Mouse (Mus musculus) CH12.LX (cell line): ENCODE measurements at regions not wholly inside any gene's neighbourhood (a gene's known extent, or its start where the extent isn't known, plus 50 kb on each side); places are given as distances from the start of the nearest gene placed in this dataset.
A peak's percentile ranks its signal among the peaks of the same experiment; 100 is the strongest.

ENCODE experiments used
- DNase-seq: peaks from one replicate; pipeline ENCODE4 v3.0.0-alpha.2; 2013; ENCODE audit errors: extremely low read depth
- H3K27ac ChIP-seq: 2 replicates; pipeline ENCODE4 v1.5.1; 2012; ENCODE audit warnings: low read depth, mild to moderate bottlenecking, control low read depth, moderate library complexity; ENCODE audit not compliant: insufficient read depth
- H3K27me3 ChIP-seq: replicated peaks from 2 replicates; pipeline ENCODE3; 2012; ENCODE audit warnings: inconsistent platforms
- H3K36me3 ChIP-seq, 2 experiments: replicated peaks in 1 of 2; 2 replicates each; pipeline versions ENCODE3 to v1.6.1; 2012; ENCODE audit warnings: inconsistent platforms in 1 of 2, low read length in 1 of 2, mild to moderate bottlenecking in 1 of 2, mixed read lengths in 1 of 2, moderate library complexity in 1 of 2; ENCODE audit not compliant: control insufficient read depth in 1 of 2, insufficient read depth in 1 of 2
- H3K4me1 ChIP-seq, 2 experiments: 2 replicates each; pipeline ENCODE4 v1.6.1; 2012; ENCODE audit warnings: inconsistent platforms in 1 of 2, moderate library complexity in 1 of 2; ENCODE audit not compliant: insufficient read depth in 2 of 2, control insufficient read depth in 1 of 2
- H3K4me2 ChIP-seq: 2 replicates; pipeline ENCODE4 v1.6.1; 2012; ENCODE audit warnings: low read depth, mild to moderate bottlenecking, control low read depth; ENCODE audit not compliant: poor library complexity, insufficient read depth, severe bottlenecking
- H3K4me3 ChIP-seq, 3 experiments: fragments of 150-350 bp in 1 of 3; sonication (generic) in 1 of 3; replicated peaks in 1 of 3; 2 replicates each; pipeline versions ENCODE3 to v1.5.1; 2011 to 2012; ENCODE audit warnings: low read depth in 2 of 3, low read length in 2 of 3, mild to moderate bottlenecking in 2 of 3, moderate library complexity in 2 of 3, control low read depth in 1 of 3, improper control_type of control experiment in 1 of 3, inconsistent platforms in 1 of 3, mixed read lengths in 1 of 3; ENCODE audit not compliant: poor library complexity in 1 of 3
- H3K79me2 ChIP-seq: replicated peaks from 2 replicates; pipeline ENCODE4 v1.6.1; 2012; ENCODE audit warnings: mild to moderate bottlenecking, moderate library complexity; ENCODE audit not compliant: control insufficient read depth, poor library complexity, insufficient read depth, severe bottlenecking; ENCODE audit errors: extremely low read depth
- H3K9ac ChIP-seq: 2 replicates; pipeline ENCODE4 v1.6.1; 2012; ENCODE audit warnings: low read depth, mild to moderate bottlenecking, control low read depth, moderate library complexity; ENCODE audit not compliant: insufficient read depth
- H3K9me3 ChIP-seq: replicated peaks from 2 replicates; pipeline ENCODE3; 2012; ENCODE audit warnings: low read length, inconsistent platforms, mixed read lengths
- BHLHE40 ChIP-seq: IDR thresholded peaks from 2 replicates; pipeline ENCODE4 v1.6.1; 2011; ENCODE audit warnings: mild to moderate bottlenecking, low read depth, low read length, improper control_type of control experiment
- CHD1 ChIP-seq: IDR thresholded peaks from 2 replicates; pipeline ENCODE4 v1.6.1; 2012; ENCODE audit warnings: low read depth, low read length, improper control_type of control experiment, inconsistent platforms
- CTCF ChIP-seq, 2 experiments: IDR thresholded peaks in 1 of 2; conservative IDR thresholded peaks in 1 of 2; 2 replicates each; pipeline ENCODE4 v1.5.1; 2011 to 2012; ENCODE audit warnings: low read depth in 2 of 2, low read length in 2 of 2, improper control_type of control experiment in 1 of 2, inconsistent platforms in 1 of 2, mild to moderate bottlenecking in 1 of 2, moderate library complexity in 1 of 2
- ELF1 ChIP-seq: IDR thresholded peaks from 2 replicates; pipeline ENCODE4 v1.6.1; 2014; ENCODE audit warnings: low read depth, mild to moderate bottlenecking, inconsistent platforms, low read length, improper control_type of control experiment
- EP300 ChIP-seq: IDR thresholded peaks from 2 replicates; pipeline ENCODE4 v1.6.1; 2011; ENCODE audit warnings: low read length, improper control_type of control experiment
- ETS1 ChIP-seq: conservative IDR thresholded peaks from 2 replicates; pipeline ENCODE4 v1.6.1; 2012; ENCODE audit warnings: low read depth, mild to moderate bottlenecking, inconsistent platforms, low read length, improper control_type of control experiment, moderate library complexity
- IRF4 ChIP-seq: IDR thresholded peaks from 2 replicates; pipeline ENCODE4 v1.6.1; 2014; ENCODE audit warnings: low read depth, mild to moderate bottlenecking, inconsistent platforms, low read length, improper control_type of control experiment
- JUN ChIP-seq: IDR thresholded peaks from 2 replicates; pipeline ENCODE4 v1.6.1; 2011; ENCODE audit warnings: low read depth, mild to moderate bottlenecking, low read length, improper control_type of control experiment, moderate library complexity; ENCODE audit not compliant: insufficient read depth
- MAFK ChIP-seq: IDR thresholded peaks from 2 replicates; pipeline ENCODE4 v1.6.1; 2011; ENCODE audit warnings: low read length, improper control_type of control experiment; ENCODE audit not compliant: insufficient replicate concordance
- MEF2A ChIP-seq: IDR thresholded peaks from 2 replicates; pipeline ENCODE4 v1.6.1; 2014; ENCODE audit warnings: low read depth, mild to moderate bottlenecking, inconsistent platforms, low read length, improper control_type of control experiment, borderline replicate concordance
- MXI1 ChIP-seq: IDR thresholded peaks from 2 replicates; pipeline ENCODE4 v1.6.1; 2011; ENCODE audit warnings: mild to moderate bottlenecking, low read depth, low read length, improper control_type of control experiment
- NRF1 ChIP-seq: IDR thresholded peaks from 2 replicates; pipeline ENCODE4 v1.6.1; 2014; ENCODE audit warnings: low read depth, mild to moderate bottlenecking, inconsistent platforms, low read length, improper control_type of control experiment, moderate library complexity
- RCOR1 ChIP-seq: conservative IDR thresholded peaks from 2 replicates; pipeline ENCODE4 v1.6.1; 2012; ENCODE audit warnings: low read depth, mild to moderate bottlenecking, inconsistent platforms, low read length, improper control_type of control experiment
- SIN3A ChIP-seq: IDR thresholded peaks from 2 replicates; pipeline ENCODE4 v1.6.1; 2012; ENCODE audit warnings: low read length, improper control_type of control experiment, inconsistent platforms
- SMC3 ChIP-seq: IDR thresholded peaks from 2 replicates; pipeline ENCODE4 v1.6.1; 2011; ENCODE audit warnings: low read depth, low read length, improper control_type of control experiment
- TCF12 ChIP-seq: IDR thresholded peaks from 2 replicates; pipeline ENCODE4 v1.6.1; 2014; ENCODE audit warnings: low read depth, mild to moderate bottlenecking, inconsistent platforms, low read length, improper control_type of control experiment
- ZMIZ1 ChIP-seq: IDR thresholded peaks from 2 replicates; pipeline ENCODE4 v1.6.1; 2012; ENCODE audit warnings: low read depth, mild to moderate bottlenecking, inconsistent platforms, low read length, improper control_type of control experiment
- ZNF384 ChIP-seq: IDR thresholded peaks from 2 replicates; pipeline ENCODE4 v1.6.1; 2012; ENCODE audit warnings: low read depth, low read length, improper control_type of control experiment, inconsistent platforms
- dilution Hi-C: fragments of 300-500 bp; cut with MboI; formaldehyde crosslinking; loops from 2 replicates; pipeline ENCODE4 v1.14.3; 2020; ENCODE audit warnings: low sequenced_read_pairs; ENCODE audit not compliant: extremely low pct_unique_long_range_greater_than_20kb, extremely low pct_ligation_motif_present
- in situ Hi-C: fragments of 300-500 bp; cut with MboI; formaldehyde crosslinking; loops from 3 replicates; pipeline ENCODE4 v1.14.3; 2019; ENCODE audit warnings: low sequenced_read_pairs, low pct_ligation_motif_present, low pct_unique_long_range_greater_than_20kb, mixed read lengths

- Histone ChIP-seq H3K36me3 (no peaks in the 10 kb centered on the region), H3K9me3 (no peaks in the 10 kb centered on the region), H3K9ac (0 out of 2 replicates have a peak overlapping the region, but pooled peaks have one; percentile 7), H3K4me1 (peaks cover 22 to 42% of the 10 kb centered on the region in 2 experiments), H3K4me3 (no peak overlapping the region), H3K4me2 (peak overlapping the region; percentile 75), H3K79me2 (no peaks in the 10 kb centered on the region), H3K27me3 (no peaks in the 10 kb centered on the region), H3K27ac (peak overlapping the region; percentile 90)
- dilution Hi-C loops (no loop called here), in situ Hi-C loops (loop anchor here (5.0 kb wide), 1 partner anchor 76 kb away; the partner anchor contains the start of gene Kctd12)
- DNase-seq: peak; percentile 35
- TF ChIP-seq RCOR1 (no peak), MXI1 (no peak), SMC3 (0 out of 2 replicates have a peak, but pooled peaks have one; percentile 9), MEF2A (no peak), ZMIZ1 (no peak), ZNF384 (peak; percentile 75), NRF1 (0 out of 2 replicates have a peak, but pooled peaks have one; percentile 18), EP300 (no peak), CHD1 (no peak), JUN (no peak), ELF1 (peak; percentile 47), BHLHE40 (no peak; the same call in 1 of the 2 replicates), ETS1 (no peak), SIN3A (0 out of 2 replicates have a peak, but pooled peaks have one; percentile 17), CTCF (conservative IDR thresholded peaks at IDR 0.05 in 1 of 2, IDR thresholded peaks at IDR 0.05 in 1 of 2; ENCODE audit: low read depth in 2 of 2, low read length in 2 of 2) (no peak), MAFK (no peak), IRF4 (0 out of 2 replicates have a peak, but pooled peaks have one; percentile 61), TCF12 (no peak; the same call in 1 of the 2 replicates)
These were observed 76.2 kb downstream of the Kctd12 start for GRCm38 (mm10) chr14:102906286-102906685.

- Histone ChIP-seq H3K27me3 (no peaks in the 10 kb centered on the region), H3K4me1 (peaks cover 11 to 26% of the 10 kb centered on the region in 2 experiments), H3K9me3 (no peaks in the 10 kb centered on the region), H3K9ac (no peak overlapping the region), H3K27ac (no peak overlapping the region), H3K4me3 (no peak overlapping the region), H3K4me2 (no peak overlapping the region)
- in situ Hi-C loops: no loop called here
- dilution Hi-C loops: no loop called here
- DNase-seq: no peak
- no peak for TF ChIP-seq MEF2A
- TF ChIP-seq, all 38 proteins: peak for 0
- H3K36me3 ChIP-seq: no peaks in the 10 kb centered on the region
- no peaks in the 10 kb centered on the region for H3K79me2 ChIP-seq
These were observed 79.5 kb downstream of the Kctd12 start for GRCm38 (mm10) chr14:102902906-102903305.
